Mouse (Mus musculus) testis, adult 2 months (tissue): ENCODE results near the gene Pdzrn3.

Experiments
- CTCF ChIP-seq: fragments of 200-500 bp; IDR thresholded peaks from 2 replicates; pipeline ENCODE4 v1.5.1; 2012; ENCODE audit warnings: low read depth, mild to moderate bottlenecking, inconsistent platforms, low read length, moderate library complexity; ENCODE audit not compliant: control insufficient read depth, insufficient read depth, insufficient replicate concordance
- POLR2A ChIP-seq: fragments of 200-500 bp; IDR thresholded peaks from 2 replicates; pipeline ENCODE4 v1.6.1; 2012; ENCODE audit warnings: low read depth, mild to moderate bottlenecking, inconsistent platforms, low read length, moderate library complexity; ENCODE audit not compliant: control insufficient read depth

- TF ChIP-seq CTCF (no peak; the same call in 1 of the 2 replicates), POLR2A (no peak)
Measured at GRCm38 (mm10) chr6:101261513-101261912, 116.2 kb downstream of the Pdzrn3 start.
